8 mouse cellular contexts compared by ENCODE assay signal in the genomic region with DNA sequence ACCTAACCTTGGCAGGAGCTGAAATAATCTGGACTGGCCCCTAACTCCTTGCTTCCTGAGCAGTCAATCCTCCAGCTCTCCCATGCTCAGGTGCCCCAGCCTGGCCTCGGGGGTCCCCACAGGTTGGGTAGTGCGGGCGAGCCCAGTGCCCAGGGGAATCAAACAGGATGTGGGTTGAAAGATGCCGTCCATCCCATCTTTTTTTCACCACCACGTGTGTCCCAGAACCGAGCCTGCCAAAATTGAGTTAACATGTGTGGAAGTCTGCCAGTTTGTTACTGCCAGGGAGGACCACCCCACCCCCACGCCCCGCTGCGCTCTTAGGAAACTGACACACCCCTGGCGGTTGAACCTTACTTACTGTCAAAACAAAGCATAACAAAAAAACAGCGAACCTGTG. TPM values are rescaled to one million over a fixed set of nuclear protein-coding genes. Genes with fewer than 3 reads are reported as not detected.
DNase-seq lines count a peak whose midpoint lies in the region; ATAC-seq and TF ChIP-seq lines count a peak whose summit lies in the region.

No protein-coding gene starts in this region.

- no peak for ATAC-seq in liver, embryonic 15.5 days (ENCODE audit: insufficient read depth)
- no peak for ATAC-seq in neural tube, embryonic 14.5 days (ENCODE audit: low read depth)

- peak; percentile 23 to 56 for DNase-seq in spleen, adult 18-20 months
- DNase-seq in spleen, adult 12 weeks (ENCODE audit: low spot score) = no peak
- peak; percentile 83 for DNase-seq in induced T-regulatory cell, adult 2 months (ENCODE audit: low read depth)
- no peak for DNase-seq in right cerebral cortex, adult 2 months (ENCODE audit: low spot score in 2 of 2)
- DNase-seq in left cerebral cortex, adult 11 months (ENCODE audit: low spot score) = no peak

- H3K27me3 ChIP-seq in liver, embryonic 15.5 days = peaks cover 23% of the 10 kb centered on the region
- H3K27me3 ChIP-seq in neural tube, embryonic 14.5 days (ENCODE audit: control insufficient read depth, insufficient read depth, low read length) = peaks cover 11% of the 10 kb centered on the region

- peak overlapping the region; percentile 71 for H3K4me3 ChIP-seq in embryonic fibroblast, embryonic 13.5 days (ENCODE audit: insufficient read depth, low read length)
- H3K4me3 ChIP-seq in liver, embryonic 15.5 days (replicated peaks) = peak overlapping the region; percentile 83
- H3K4me3 ChIP-seq in neural tube, embryonic 14.5 days (ENCODE audit: low read depth, low read length) = peak overlapping the region; percentile 48

- H3K4me1 ChIP-seq in embryonic fibroblast, embryonic 13.5 days (ENCODE audit: control insufficient read depth, insufficient read depth, low read length) = peaks cover 3% of the 10 kb centered on the region; the same call in 1 of the 2 replicates
- H3K4me1 ChIP-seq in liver, embryonic 15.5 days (replicated peaks) = peaks cover 56% of the 10 kb centered on the region
- no peaks in the 10 kb centered on the region for H3K4me1 ChIP-seq in neural tube, embryonic 14.5 days (ENCODE audit: control insufficient read depth, insufficient read depth, low read length)

- H3K9ac ChIP-seq in liver, embryonic 15.5 days = peak overlapping the region; percentile 83
- H3K9ac ChIP-seq in neural tube, embryonic 14.5 days (replicated peaks; ENCODE audit: low read depth, low read length) = no peak overlapping the region

- H3K4me2 ChIP-seq in liver, embryonic 15.5 days = peak overlapping the region; percentile 99
- peak overlapping the region; percentile 56 for H3K4me2 ChIP-seq in neural tube, embryonic 14.5 days (ENCODE audit: low read depth, low read length)

- no peak overlapping the region for H3K27ac ChIP-seq in embryonic fibroblast, embryonic 13.5 days (ENCODE audit: insufficient read depth, low read length)
- peak overlapping the region; percentile 79 for H3K27ac ChIP-seq in liver, embryonic 15.5 days (replicated peaks)
- H3K27ac ChIP-seq in neural tube, embryonic 14.5 days (ENCODE audit: low read depth, low read length) = no peak overlapping the region

- no peak for TF ChIP-seq CTCF in embryonic fibroblast, embryonic 13.5 days (IDR thresholded peaks at IDR 0.05; ENCODE audit: borderline replicate concordance, insufficient read depth, low read length)

- WGBS in liver, embryonic 15.5 days (ENCODE audit: insufficient replicate concordance) = 1% methylated on average over 11 of the region's 11 CpGs
- WGBS in neural tube, embryonic 14.5 days = 4% methylated on average over 11 of the region's 11 CpGs

- no peak for TF ChIP-seq POLR2A in embryonic fibroblast, embryonic 13.5 days (IDR thresholded peaks at IDR 0.05; ENCODE audit: low read depth, low read length)

- H3K36me3 ChIP-seq in liver, embryonic 15.5 days (replicated peaks) = no peaks in the 10 kb centered on the region
- no peaks in the 10 kb centered on the region for H3K36me3 ChIP-seq in neural tube, embryonic 14.5 days (ENCODE audit: control insufficient read depth, insufficient read depth, low read length)

- H3K9me3 ChIP-seq in liver, embryonic 15.5 days (replicated peaks) = no peaks in the 10 kb centered on the region
- no peaks in the 10 kb centered on the region for H3K9me3 ChIP-seq in neural tube, embryonic 14.5 days (ENCODE audit: control insufficient read depth, low read length)

RNA-seq across cellular contexts. Expression of a gene that starts 0.8 kb away (rescaled TPM):
- 11.7 and 13.3 TPM in 2 replicates for polyA plus RNA-seq in embryonic fibroblast, embryonic 13.5 days (2011; ENCODE audit: insufficient read length, low read depth, missing spikeins)
- 10.4 and 12.1 TPM in 2 replicates for polyA plus RNA-seq in liver, embryonic 15.5 days (2015; fragmentation: Nextera tagmentation; extraction: Ambion mirVana)
- 3.1 and 3.2 TPM in 2 replicates for polyA plus RNA-seq in neural tube, embryonic 14.5 days (2014; fragmentation: Nextera tagmentation; extraction: Ambion mirVana)

RNA-seq across cellular contexts. Expression of a gene that starts 29.7 kb away (rescaled TPM):
- polyA plus RNA-seq in embryonic fibroblast, embryonic 13.5 days (2011; ENCODE audit: insufficient read length, low read depth, missing spikeins) = 0.11 TPM in 1 of 2 replicates, not detected in the other
- not detected in 2 replicates for polyA plus RNA-seq in liver, embryonic 15.5 days (2015; fragmentation: Nextera tagmentation; extraction: Ambion mirVana)
- polyA plus RNA-seq in neural tube, embryonic 14.5 days (2014; fragmentation: Nextera tagmentation; extraction: Ambion mirVana) = 2.8 and 3.3 TPM in 2 replicates

Comparison
In these comparisons a context has a peak if more than half of its experiments do, and no peak if none do; other contexts are left out.
1. DNase-seq: peak in spleen, adult 18-20 months (2 of 2) and induced T-regulatory cell, adult 2 months (single experiment); none in spleen, adult 12 weeks (single experiment), right cerebral cortex, adult 2 months (0 of 2) and left cerebral cortex, adult 11 months (single experiment).
2. Peak in every context shown above with its lines, with median percentiles within 50 percentile points of each other: H3K4me3 ChIP-seq.